Mouse (Mus musculus) thymus, postnatal 14 days (tissue): ENCODE data around the gene Klk1b11.
"Not testable (repeated sequence)": the region's sequence is repeated elsewhere in the genome, so short reads cannot be mapped to it uniquely, and the experiment has no call there.

Source experiments
- DNase-seq: peaks from one replicate; pipeline ENCODE4 v3.0.0; 2021

Gene Klk1b11

GRCm38 (mm10) chr7:43995577-43995976 is at the start of gene Klk1b11:
Klk1b11 (plus strand) TSS chr7:43995877.
- DNase-seq = not testable (repeated sequence)

GRCm38 (mm10) chr7:43950364-43950763 is 45.3 kb upstream of the Klk1b11 start, which contains the start of gene Klk1b8:
Klk1b8 (plus strand) TSS chr7:43950664.
- no peak for DNase-seq

- no peak for DNase-seq
Measured at GRCm38 (mm10) chr7:43952703-43953102, 43.0 kb upstream of the Klk1b11 start.

GRCm38 (mm10) chr7:43966451-43966850 is 29.2 kb upstream of the Klk1b11 start, which contains the start of gene Klk1b1:
Klk1b1 (plus strand) TSS chr7:43966751.
- no peak for DNase-seq

- DNase-seq = no peak
Measured at GRCm38 (mm10) chr7:43967058-43967457, 28.6 kb upstream of the Klk1b11 start.

- DNase-seq = no peak
Measured at GRCm38 (mm10) chr7:43967612-43968011, 28.1 kb upstream of the Klk1b11 start.

- DNase-seq = not testable (repeated sequence)
Measured at GRCm38 (mm10) chr7:43975761-43976160, 19.9 kb upstream of the Klk1b11 start, which contains the start of gene Klk1b9. Klk1b9 (plus strand) TSS chr7:43976061.

- no peak for DNase-seq
Measured at GRCm38 (mm10) chr7:43985657-43986056, 10.0 kb upstream of the Klk1b11 start.

GRCm38 (mm10) chr7:43994821-43995220 is 856 bp upstream of the Klk1b11 start:
- DNase-seq = not testable (repeated sequence)

- no peak for DNase-seq
Measured at GRCm38 (mm10) chr7:44004847-44005246, 9.2 kb downstream of the Klk1b11 start.

- not testable (repeated sequence) for DNase-seq
Measured at GRCm38 (mm10) chr7:44011868-44012267, 16.2 kb downstream of the Klk1b11 start, which contains the start of gene Klk1b26. Klk1b26 (plus strand) TSS chr7:44012168.

GRCm38 (mm10) chr7:44014666-44015065 is 19.0 kb downstream of the Klk1b11 start:
- DNase-seq = not testable (repeated sequence)

- DNase-seq = no peak
Measured at GRCm38 (mm10) chr7:44015071-44015470, 19.4 kb downstream of the Klk1b11 start.
